Mouse (Mus musculus): ENCODE results near the gene Copa.

DNA sequence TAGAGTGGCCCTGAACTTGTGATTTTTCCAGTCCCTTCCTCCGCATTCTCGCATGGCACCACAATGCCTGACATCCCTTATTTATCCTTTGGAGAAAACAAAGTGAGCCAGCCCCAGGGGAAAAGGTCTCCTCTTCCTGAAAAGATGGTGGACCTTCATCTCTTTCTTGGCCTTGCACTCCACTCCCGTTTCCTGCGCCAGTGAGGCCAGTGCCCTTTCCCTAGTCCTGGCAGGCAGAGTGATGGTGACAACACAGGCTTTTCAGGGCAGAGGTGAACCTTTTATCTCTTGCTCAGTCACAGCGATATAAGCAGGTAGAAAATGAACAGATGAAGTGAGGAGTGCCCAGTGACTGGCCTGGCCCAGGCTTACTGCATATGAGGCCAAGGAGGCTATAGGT, 45.2 kb downstream of the Copa start:
- TF ChIP-seq CTCF (IDR thresholded peaks at IDR 0.05 in 2 of 3, conservative IDR thresholded peaks at IDR 0.05 in 1 of 3; ENCODE audit: control insufficient read depth in 1 of 3, insufficient read depth in 1 of 3, low read depth in 2 of 3, low read length in 3 of 3, poor library complexity in 1 of 3, severe bottlenecking in 1 of 3): no peak
- no peak for TF ChIP-seq GATA1 (IDR thresholded peaks at IDR 0.05; ENCODE audit: low read depth, low read length)
- no peak for TF ChIP-seq NRF1 (IDR thresholded peaks at IDR 0.05; ENCODE audit: insufficient read depth, low read depth, low read length, poor library complexity, severe bottlenecking)
